Mouse (Mus musculus) layer of hippocampus, adult 8-10 months (tissue): Measurements from ENCODE around the gene Cept1. TPM values are rescaled to one million over a fixed set of nuclear protein-coding genes. Genes with fewer than 3 reads are reported as not detected.

Source experiments
- total RNA-seq, 4 experiments: library from RNA; stranded (reverse); gene quantifications; 2 replicates each; pipeline ENCODE4 v1.2.4; 2022

Cept1 gene
- total RNA-seq, 4 experiments from 2014 or later: 48.0 to 53.0 (median 49.1) TPM

Other genes with a start within 250 kb of the Cept1 start
- gene Chil6, start 141.6 kb downstream of the Cept1 start, total RNA-seq: not detected
- 1 to 10 TPM in 3 of 4 experiments, under 1 TPM in 1; 0.83 to 1.4 (median 1.1) TPM for gene Dennd2d, start 65.4 kb downstream of the Cept1 start, total RNA-seq
- 10 to 100 TPM; 37.7 to 45.7 (median 40.7) TPM for gene Dram2, start within 50 bp of the Cept1 start, total RNA-seq
- gene Lrif1, start 137.2 kb upstream of the Cept1 start, total RNA-seq: 10 to 100 TPM; 20.4 to 25.1 (median 23.9) TPM
- 10 to 100 TPM in 2 of 4 experiments, 1 to 10 TPM in 2; 8.9 to 43.7 (median 21.5) TPM for gene Cd53, start 242.3 kb upstream of the Cept1 start, total RNA-seq